Mouse (Mus musculus) bone marrow macrophage, adult 2 months (primary cell): Measurements from ENCODE around the gene Apof. TPM values are rescaled to one million over a fixed set of nuclear protein-coding genes. Genes with fewer than 3 reads are reported as not detected.

ENCODE experiments used
- H3K27ac ChIP-seq: 2 replicates; pipeline ENCODE4 v1.5.1; 2012; ENCODE audit warnings: low read depth, low read length; ENCODE audit not compliant: insufficient read depth
- H3K4me1 ChIP-seq: 2 replicates; pipeline ENCODE4 v1.6.1; 2012; ENCODE audit warnings: low read length; ENCODE audit not compliant: control insufficient read depth, insufficient read depth
- H3K4me3 ChIP-seq: 2 replicates; pipeline ENCODE4 v1.5.1; 2012; ENCODE audit warnings: mild to moderate bottlenecking, low read length, moderate library complexity; ENCODE audit not compliant: insufficient read depth
- CTCF ChIP-seq: IDR thresholded peaks from 2 replicates; pipeline ENCODE4 v1.5.1; 2012; ENCODE audit warnings: low read depth, mild to moderate bottlenecking, low read length, moderate library complexity
- POLR2A ChIP-seq: IDR thresholded peaks from 2 replicates; pipeline ENCODE4 v1.6.1; 2012; ENCODE audit warnings: mild to moderate bottlenecking, low read depth, low read length, borderline replicate concordance
- polyA plus RNA-seq: library from polyadenylated mRNA; stranded (reverse); fragments of >200 nt; gene quantifications from 2 replicates; pipeline ENCODE4 v1.2.4, GENCODE M21; 2012; ENCODE audit not compliant: missing spikeins, insufficient read depth, insufficient read length

Apof gene
- polyA plus RNA-seq, 1 experiment = not detected

DNA sequence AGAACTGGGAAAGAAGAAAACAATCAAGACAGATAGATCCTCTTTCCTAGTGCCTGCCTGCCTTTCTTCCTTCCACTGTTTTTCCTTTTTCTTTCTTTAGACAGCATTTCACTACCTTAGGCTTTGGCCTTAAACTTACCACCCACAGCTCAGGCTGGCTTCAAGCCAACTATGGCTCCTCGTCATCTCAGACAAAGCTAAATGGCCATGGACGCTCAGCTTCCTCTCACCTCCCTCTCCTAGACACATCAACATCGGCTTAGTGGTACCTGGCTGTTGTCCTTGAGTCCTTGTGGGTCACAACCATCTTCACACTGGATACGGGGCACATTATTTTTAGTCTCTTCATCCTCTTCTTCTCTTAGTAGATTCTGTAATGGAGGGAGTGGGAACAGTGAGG is 28.8 kb downstream of the Apof start:
- TF ChIP-seq POLR2A (no peak), CTCF (no peak)

DNA sequence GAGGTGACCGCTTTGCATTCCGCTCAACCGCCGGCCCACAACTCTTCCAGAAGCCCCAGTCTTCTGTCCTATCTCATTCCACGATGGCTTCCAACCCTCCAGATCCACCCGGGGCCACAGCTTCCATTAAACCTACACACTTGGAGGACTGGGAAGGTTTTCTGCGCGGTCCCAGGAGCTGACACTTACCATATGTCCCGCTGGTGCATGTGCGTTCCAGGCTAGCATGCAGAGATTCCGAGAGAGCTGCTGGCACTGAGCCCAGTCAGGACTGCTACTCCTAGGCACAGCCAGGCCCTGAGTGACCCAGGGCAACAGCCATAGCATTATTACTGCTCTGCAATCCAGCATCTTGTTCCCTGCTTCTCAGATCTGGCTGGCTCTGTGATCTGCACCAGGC is 29.2 kb downstream of the Apof start:
- Histone ChIP-seq H3K4me1 (peaks cover 33% of the 10 kb centered on the region), H3K27ac (peak overlapping the region; percentile 51), H3K4me3 (no peak overlapping the region)
- TF ChIP-seq POLR2A (no peak), CTCF (no peak)

More for the DNA sequence above, 28.8 kb downstream of the Apof start:
- Histone ChIP-seq H3K4me1 (peaks cover 30% of the 10 kb centered on the region), H3K27ac (no peak overlapping the region), H3K4me3 (no peak overlapping the region)

GRCm38 (mm10) chr10:128298243-128298642 is 29.8 kb downstream of the Apof start:
- no peak for TF ChIP-seq POLR2A
- peak overlapping the region; percentile 73 for H3K27ac ChIP-seq

GRCm38 (mm10) chr10:128298702-128299171 is 30.3 kb downstream of the Apof start, which contains the start of gene Il23a:
Gene Il23a (minus strand): TSS chr10:128298752.
- Histone ChIP-seq H3K4me3 (peak within 1 kb of the TSS; percentile 32), H3K4me1 (peaks cover 33% of the 10 kb centered on the region), H3K27ac (peak within 1 kb of the TSS; percentile 73)
- TF ChIP-seq POLR2A = no peak
- no peak for TF ChIP-seq CTCF

More at GRCm38 (mm10) chr10:128298243-128298642, 29.8 kb downstream of the Apof start:
- H3K4me1 ChIP-seq = peaks cover 33% of the 10 kb centered on the region
- H3K4me3 ChIP-seq = peak overlapping the region; percentile 32

DNA sequence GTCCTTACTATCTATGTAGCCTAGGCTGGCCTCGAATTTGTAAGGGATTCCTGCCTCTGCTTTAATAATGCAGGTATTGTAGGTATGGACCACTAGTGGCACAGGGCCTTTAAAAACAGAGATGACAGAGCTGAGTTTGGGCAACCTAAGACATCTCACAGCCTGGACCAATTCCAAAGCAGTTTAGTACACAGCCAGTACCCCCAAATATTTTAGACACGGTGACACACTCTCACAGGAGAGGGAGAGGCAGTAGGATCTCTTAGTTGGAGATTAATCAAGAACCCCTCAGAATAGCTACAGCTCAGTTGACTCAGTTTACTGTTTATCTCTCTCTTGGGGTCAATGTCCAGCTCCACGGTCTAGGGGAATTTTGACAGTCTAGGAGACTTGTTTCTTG is 33.9 kb downstream of the Apof start:
- Histone ChIP-seq H3K4me3 (peak overlapping the region; percentile 75), H3K27ac (peak overlapping the region; percentile 89), H3K4me1 (peaks cover 37% of the 10 kb centered on the region)
- no peak for TF ChIP-seq CTCF
- no peak for TF ChIP-seq POLR2A

- Histone ChIP-seq H3K27ac (peak overlapping the region; percentile 89), H3K4me1 (peaks cover 33% of the 10 kb centered on the region), H3K4me3 (peak overlapping the region; percentile 75)
- TF ChIP-seq CTCF (no peak), POLR2A (no peak)
Measured at GRCm38 (mm10) chr10:128302785-128303125, 34.3 kb downstream of the Apof start.

- peak within 1 kb of the TSS; percentile 94 for H3K27ac ChIP-seq
- peaks cover 30% of the 10 kb centered on the region for H3K4me1 ChIP-seq
- TF ChIP-seq POLR2A (no peak), CTCF (no peak)
Measured at GRCm38 (mm10) chr10:128303126-128304021, 34.9 kb downstream of the Apof start, which contains the start of gene Pan2. Gene Pan2 (plus strand): TSS chr10:128303335.

DNA sequence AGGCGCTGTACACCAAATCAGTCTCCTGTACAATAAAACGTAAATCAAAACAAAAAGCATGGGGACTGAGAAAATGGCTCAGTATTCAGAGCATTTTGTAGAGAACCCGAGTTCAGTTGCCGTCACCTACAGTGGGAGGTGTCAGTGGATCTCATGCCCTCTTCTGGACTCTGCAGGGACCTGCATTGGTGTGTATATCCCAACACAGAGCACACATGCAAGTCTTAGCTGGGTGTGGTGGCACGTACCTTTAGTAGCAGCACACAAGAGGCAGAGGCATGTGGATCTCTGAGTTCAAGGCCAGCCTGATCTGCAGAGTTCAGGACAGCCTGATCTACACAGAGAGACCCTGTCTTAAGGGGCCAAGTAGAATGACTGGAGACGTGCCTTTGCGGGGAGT is 41.2 kb downstream of the Apof start:
- Histone ChIP-seq H3K4me1 (no peaks in the 10 kb centered on the region; the same call in 1 of the 2 replicates), H3K4me3 (no peak overlapping the region), H3K27ac (no peak overlapping the region)
- TF ChIP-seq POLR2A = no peak
- no peak for TF ChIP-seq CTCF

More at GRCm38 (mm10) chr10:128303126-128304021, 34.9 kb downstream of the Apof start, which contains the start of gene Pan2:
- H3K4me3 ChIP-seq = peak within 1 kb of the TSS; percentile 75

GRCm38 (mm10) chr10:128310177-128310576 is 41.7 kb downstream of the Apof start:
- Histone ChIP-seq H3K4me1 (no peaks in the 10 kb centered on the region), H3K4me3 (no peak overlapping the region), H3K27ac (no peak overlapping the region)
- TF ChIP-seq CTCF (no peak), POLR2A (no peak)

GRCm38 (mm10) chr10:128310902-128311301 is 42.4 kb downstream of the Apof start:
- TF ChIP-seq CTCF (no peak), POLR2A (no peak)
- H3K27ac ChIP-seq = no peak overlapping the region
- no peaks in the 10 kb centered on the region for H3K4me1 ChIP-seq
- no peak overlapping the region for H3K4me3 ChIP-seq
